Mouse (Mus musculus) neural tube, embryonic 14.5 days (tissue): Measurements from ENCODE around the gene Gm21750. TPM values are rescaled to one million over a fixed set of nuclear protein-coding genes. Genes with fewer than 3 reads are reported as not detected.
"Not testable (repeated sequence)": the region's sequence is repeated elsewhere in the genome, so short reads cannot be mapped to it uniquely, and the experiment has no call there.

Source experiments
- ATAC-seq: fragments of 200-750 bp; cut with Nextera tagmentation; 2 replicates; pipeline ENCODE4 v1.8.0; 2017; ENCODE audit warnings: low read depth, mild to moderate bottlenecking, moderate TSS enrichment, moderate library complexity
- H3K27ac ChIP-seq: fragments of 300-500 bp; sonication (generic); 2 replicates; pipeline ENCODE4 v1.5.1; 2014; ENCODE audit warnings: low read depth, mild to moderate bottlenecking, control low read depth, low read length, moderate library complexity, mixed read lengths
- H3K27me3 ChIP-seq: fragments of 300-500 bp; sonication (generic); 2 replicates; pipeline ENCODE4 v1.6.1; 2014; ENCODE audit warnings: low read length; ENCODE audit not compliant: control insufficient read depth, insufficient read depth
- H3K36me3 ChIP-seq: fragments of 300-500 bp; sonication (generic); 2 replicates; pipeline ENCODE4 v1.6.1; 2014; ENCODE audit warnings: low read length, mixed read lengths; ENCODE audit not compliant: control insufficient read depth, insufficient read depth
- H3K4me1 ChIP-seq: fragments of 300-500 bp; sonication (generic); 2 replicates; pipeline ENCODE4 v1.6.1; 2014; ENCODE audit warnings: low read length; ENCODE audit not compliant: control insufficient read depth, insufficient read depth
- H3K4me2 ChIP-seq: fragments of 300-500 bp; sonication (generic); 2 replicates; pipeline ENCODE4 v1.6.1; 2014; ENCODE audit warnings: mild to moderate bottlenecking, low read depth, low read length, control low read depth
- H3K4me3 ChIP-seq: fragments of 300-500 bp; sonication (generic); 2 replicates; pipeline ENCODE4 v1.5.1; 2014; ENCODE audit warnings: low read depth, low read length, control low read depth, mixed read lengths
- H3K9ac ChIP-seq: fragments of 300-500 bp; sonication (generic); replicated peaks from 2 replicates; pipeline ENCODE4 v1.6.1; 2014; ENCODE audit warnings: low read depth, mild to moderate bottlenecking, control low read depth, low read length, mixed read lengths
- H3K9me3 ChIP-seq: fragments of 300-500 bp; sonication (generic); 2 replicates; pipeline ENCODE4 v1.6.1; 2016; ENCODE audit warnings: low read length; ENCODE audit not compliant: control insufficient read depth
- WGBS: fragments of 180-500 bp; shearing (Covaris S2); extraction: QIAGEN DNeasy Blood & Tissue Kit; methylation state at CpG from one replicate; pipeline ENCODE4 v1.1.7; 2014; 5-methylcytosine and 5-hydroxymethylcytosine counted together
- polyA plus RNA-seq: library from polyadenylated mRNA; unstranded; fragments of >200 nt; fragmentation: Nextera tagmentation; extraction: Ambion mirVana; gene quantifications from 2 replicates; pipeline ENCODE4 v1.2.1, GENCODE M21; 2014

The Gm21750 gene
- not detected in 2 replicates for polyA plus RNA-seq

DNA sequence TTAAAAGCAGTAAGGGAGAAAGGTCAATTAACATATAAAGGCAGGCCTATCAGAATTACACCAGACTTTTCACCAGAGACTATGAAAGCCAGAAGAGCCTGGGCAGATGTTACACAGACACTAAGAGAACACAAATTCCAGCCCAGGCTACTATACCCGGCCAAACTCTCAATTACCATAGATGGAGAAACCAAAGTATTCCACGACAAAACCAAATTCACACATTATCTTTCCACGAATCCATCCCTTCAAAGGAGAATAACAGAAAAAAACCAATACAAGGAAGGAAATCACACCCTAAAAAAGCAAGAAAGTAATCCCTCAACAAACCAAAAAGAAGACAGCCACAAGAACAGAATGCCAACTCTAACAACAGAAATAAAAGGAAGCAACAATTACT is at the start of gene Gm21750:
Gene Gm21750, plus strand, starts transcription at position 301 of the 400 bp plus-strand sequence.
- not testable (repeated sequence) for H3K27me3 ChIP-seq, H3K27ac ChIP-seq, H3K9ac ChIP-seq, H3K36me3 ChIP-seq, H3K4me3 ChIP-seq, ATAC-seq, H3K4me2 ChIP-seq, H3K9me3 ChIP-seq, H3K4me1 ChIP-seq
- 85% methylated on average over 3 of the region's 3 CpGs for WGBS

DNA sequence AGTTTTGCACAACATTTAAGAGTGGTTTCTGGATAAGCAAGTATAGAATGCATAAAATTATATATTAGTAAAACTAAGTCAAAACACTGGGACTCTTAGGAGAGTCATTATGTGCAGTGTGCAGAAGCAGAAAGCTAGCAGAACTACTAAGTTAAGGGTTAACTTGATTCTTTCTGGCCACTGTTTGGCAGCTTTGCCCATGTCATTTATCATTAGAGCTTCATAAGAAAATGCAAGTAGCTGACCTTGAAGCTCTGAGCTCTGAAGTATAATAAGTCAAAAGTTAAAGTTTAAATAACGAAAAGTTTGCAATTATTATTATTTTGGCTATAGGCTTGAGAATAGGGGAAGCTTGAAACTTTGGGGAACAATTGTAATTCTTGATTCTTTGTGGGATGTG is 46.1 kb upstream of the Gm21750 start:
- H3K9ac ChIP-seq, H3K27me3 ChIP-seq, ATAC-seq, H3K4me3 ChIP-seq, H3K27ac ChIP-seq, H3K4me1 ChIP-seq, H3K9me3 ChIP-seq, H3K4me2 ChIP-seq, H3K36me3 ChIP-seq: not testable (repeated sequence)
- 76% methylated on average over 1 of the region's 1 CpGs for WGBS

DNA sequence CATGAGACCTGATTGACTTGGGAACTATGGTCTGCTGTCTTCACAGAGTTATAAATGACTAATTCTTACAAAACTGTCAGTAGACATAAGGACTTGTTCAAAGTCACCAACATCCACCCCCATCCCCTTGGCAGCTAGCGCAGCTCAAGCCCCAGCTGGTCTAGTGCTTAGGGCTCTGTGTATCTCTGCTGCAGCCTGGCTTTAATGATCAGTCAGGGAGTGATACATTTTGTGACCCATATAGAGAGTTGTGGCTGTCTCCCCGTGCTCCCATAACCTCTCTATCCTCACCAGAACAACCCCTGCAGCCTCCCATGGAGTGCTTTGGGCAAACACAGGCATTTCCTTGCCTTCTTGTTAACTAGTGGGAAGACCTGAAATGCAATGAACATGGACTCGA is 40.1 kb upstream of the Gm21750 start:
- Histone ChIP-seq H3K27ac (no peak overlapping the region), H3K27me3 (no peaks in the 10 kb centered on the region), H3K9me3 (no peaks in the 10 kb centered on the region), H3K36me3 (no peaks in the 10 kb centered on the region), H3K4me2 (no peak overlapping the region), H3K9ac (no peak overlapping the region), H3K4me1 (no peaks in the 10 kb centered on the region), H3K4me3 (no peak overlapping the region)
- ATAC-seq = no peak
- 85% methylated on average over 3 of the region's 3 CpGs for WGBS

DNA sequence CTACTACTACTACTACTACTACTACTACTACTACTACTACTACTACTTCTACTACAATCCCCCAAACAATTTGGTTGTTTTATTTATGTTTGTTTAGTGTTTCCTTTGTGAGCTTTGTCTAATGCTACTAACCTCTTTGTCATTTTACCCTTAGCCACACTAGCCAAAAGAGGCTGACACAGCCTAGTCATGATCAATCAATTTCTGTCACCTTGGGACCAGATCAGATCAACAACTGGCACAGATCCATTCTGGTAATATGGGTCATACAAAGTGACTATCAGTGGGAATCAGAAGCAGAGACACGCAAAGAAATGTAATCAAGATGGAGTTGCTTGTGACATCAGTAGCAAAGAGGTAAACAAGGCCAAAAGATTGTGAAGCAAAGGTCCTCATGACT is 38.0 kb upstream of the Gm21750 start:
- Histone ChIP-seq H3K4me3 (no peak overlapping the region), H3K9me3 (no peaks in the 10 kb centered on the region), H3K27ac (no peak overlapping the region), H3K9ac (no peak overlapping the region), H3K4me1 (no peaks in the 10 kb centered on the region), H3K4me2 (no peak overlapping the region), H3K36me3 (no peaks in the 10 kb centered on the region), H3K27me3 (no peaks in the 10 kb centered on the region)
- WGBS = 95% methylated on average over 1 of the region's 1 CpGs
- no peak for ATAC-seq

- Histone ChIP-seq H3K27ac (no peak overlapping the region), H3K4me1 (no peaks in the 10 kb centered on the region), H3K36me3 (no peaks in the 10 kb centered on the region), H3K9ac (no peak overlapping the region), H3K27me3 (no peaks in the 10 kb centered on the region), H3K4me2 (no peak overlapping the region), H3K4me3 (no peak overlapping the region), H3K9me3 (no peaks in the 10 kb centered on the region)
- 78% methylated on average over 3 of the region's 3 CpGs for WGBS
- no peak for ATAC-seq
Observed at GRCm38 (mm10) chr14:73625469-73625868, 35.6 kb upstream of the Gm21750 start.

DNA sequence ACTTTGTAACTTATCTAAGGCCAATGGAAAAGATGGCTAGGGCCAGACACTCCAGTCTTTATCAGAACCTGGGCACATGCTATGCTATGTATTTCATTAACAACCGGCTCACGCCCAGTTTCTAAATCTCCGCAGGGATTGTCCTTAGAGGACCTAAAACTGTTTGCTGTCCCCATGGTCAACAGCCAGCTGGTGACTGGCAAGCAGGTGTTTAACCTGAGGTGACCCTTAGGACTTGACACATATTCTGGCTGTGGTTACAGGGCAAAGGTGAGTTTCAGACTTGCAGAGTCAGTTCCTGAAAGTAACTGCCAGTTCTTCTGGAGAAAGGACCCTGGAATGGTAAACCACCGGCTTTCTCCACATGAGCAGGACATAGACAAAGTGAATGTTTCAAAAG is 29.5 kb upstream of the Gm21750 start:
- no peaks in the 10 kb centered on the region for H3K9me3 ChIP-seq
- H3K4me1 ChIP-seq = no peaks in the 10 kb centered on the region
- no peak overlapping the region for H3K27ac ChIP-seq
- WGBS = 93% methylated on average over 4 of the region's 4 CpGs
- no peaks in the 10 kb centered on the region for H3K27me3 ChIP-seq
- no peak overlapping the region for H3K9ac ChIP-seq
- ATAC-seq = no peak
- no peak overlapping the region for H3K4me3 ChIP-seq
- H3K36me3 ChIP-seq = no peaks in the 10 kb centered on the region
- H3K4me2 ChIP-seq = no peak overlapping the region

DNA sequence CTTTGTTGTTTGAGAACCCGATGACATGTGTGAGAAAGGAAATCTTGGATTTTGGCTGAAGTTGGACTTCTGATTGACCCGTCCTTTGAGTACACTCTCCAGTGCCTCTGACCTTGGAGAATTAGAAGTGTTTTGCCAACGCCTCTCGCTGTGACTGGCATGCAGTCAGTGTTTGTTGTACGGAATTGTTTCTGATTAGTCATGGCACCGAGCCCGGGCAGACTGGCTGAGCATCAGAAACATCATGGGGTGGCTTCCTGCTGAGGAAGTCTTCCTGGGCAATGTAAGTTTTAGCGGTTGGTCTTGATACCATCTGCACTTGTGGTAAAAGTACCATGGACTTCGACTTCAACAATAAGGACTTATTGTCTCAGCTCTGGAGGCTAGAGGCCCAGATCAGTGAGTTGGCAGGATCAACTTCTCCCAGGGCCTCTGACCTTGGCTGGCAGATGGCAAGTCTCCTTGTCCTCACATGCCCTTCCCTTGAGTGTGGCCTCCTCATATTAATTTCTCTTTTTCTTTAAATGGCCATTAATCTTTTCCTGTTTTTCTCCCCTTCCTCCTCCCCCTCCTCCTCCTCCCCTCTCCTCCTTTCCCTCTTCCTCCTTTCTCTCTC is 28.3 kb upstream of the Gm21750 start:
- no peak; the same call in 1 of the 2 replicates for ATAC-seq
- WGBS = 48% methylated on average over 9 of the region's 9 CpGs

GRCm38 (mm10) chr14:73634356-73634755 is 26.7 kb upstream of the Gm21750 start:
- 95% methylated on average over 3 of the region's 3 CpGs for WGBS
- no peaks in the 10 kb centered on the region for H3K27me3 ChIP-seq
- no peaks in the 10 kb centered on the region for H3K9me3 ChIP-seq

More for the DNA sequence above, 28.3 kb upstream of the Gm21750 start:
- no peak overlapping the region for H3K4me3 ChIP-seq
- H3K27ac ChIP-seq = no peak overlapping the region
- no peaks in the 10 kb centered on the region for H3K9me3 ChIP-seq
- H3K4me2 ChIP-seq = no peak overlapping the region
- no peaks in the 10 kb centered on the region for H3K27me3 ChIP-seq
- no peaks in the 10 kb centered on the region for H3K36me3 ChIP-seq
- H3K4me1 ChIP-seq = no peaks in the 10 kb centered on the region
- H3K9ac ChIP-seq = no peak overlapping the region

DNA sequence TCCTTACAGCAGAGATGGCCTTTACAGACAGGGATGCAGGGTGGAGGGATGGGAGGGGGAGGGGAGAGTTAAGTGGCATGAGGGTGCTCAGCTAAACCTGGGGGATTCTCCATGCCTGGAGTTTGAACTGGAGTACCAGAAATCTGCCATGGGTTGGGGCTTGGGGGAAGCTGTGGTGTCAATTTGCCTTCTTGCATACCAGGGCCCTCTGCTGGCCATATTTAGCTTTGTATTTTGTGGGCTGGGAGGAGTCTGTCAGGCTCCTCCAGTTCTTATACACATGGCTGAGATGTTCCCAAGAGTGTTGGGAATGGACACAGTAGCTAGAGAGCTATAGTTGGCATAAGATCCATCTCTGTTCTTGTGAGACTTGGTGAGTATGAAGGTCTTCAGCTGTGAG is 23.6 kb upstream of the Gm21750 start:
- no peak for ATAC-seq
- Histone ChIP-seq H3K36me3 (no peaks in the 10 kb centered on the region), H3K4me2 (no peak overlapping the region), H3K27me3 (no peaks in the 10 kb centered on the region), H3K4me3 (no peak overlapping the region), H3K27ac (no peak overlapping the region), H3K9ac (no peak overlapping the region), H3K4me1 (no peaks in the 10 kb centered on the region), H3K9me3 (no peaks in the 10 kb centered on the region)

More at GRCm38 (mm10) chr14:73634356-73634755, 26.7 kb upstream of the Gm21750 start:
- no peak for ATAC-seq
- Histone ChIP-seq H3K4me1 (no peaks in the 10 kb centered on the region), H3K4me2 (no peak overlapping the region), H3K36me3 (no peaks in the 10 kb centered on the region), H3K9ac (no peak overlapping the region), H3K4me3 (no peak overlapping the region), H3K27ac (no peak overlapping the region)
